Mouse (Mus musculus) cerebellum, postnatal 4 days (tissue): ENCODE data around the gene 1700015G11Rik.

Source experiments
- DNase-seq, 2 experiments: peaks; one replicate each; pipeline ENCODE4 v3.0.0; 2022; ENCODE audit warnings: low spot score in 2 of 2, mixed read lengths in 1 of 2

Gene 1700015G11Rik

DNA sequence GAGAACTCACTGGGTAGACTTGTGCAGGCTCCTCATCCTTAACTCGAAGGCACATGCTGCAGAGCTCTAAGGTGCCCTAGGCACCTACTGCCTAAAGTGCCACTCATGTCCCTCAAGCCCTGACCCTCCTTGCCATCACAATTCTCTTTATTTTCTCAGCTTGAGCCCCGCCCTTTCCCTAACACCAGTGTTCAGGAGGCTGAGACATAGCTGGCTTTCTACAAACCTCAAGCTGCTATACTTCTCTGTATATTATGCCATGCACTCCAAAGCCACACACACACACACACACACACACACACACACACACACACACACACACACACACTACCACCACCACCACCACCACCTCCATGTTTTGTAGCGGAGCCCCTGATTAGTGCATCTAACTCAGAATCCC, at the start of gene 1700015G11Rik:
TSS of gene 1700015G11Rik (minus strand) at position 101 of the 400 bp plus-strand sequence.
- DNase-seq = no peak

DNA sequence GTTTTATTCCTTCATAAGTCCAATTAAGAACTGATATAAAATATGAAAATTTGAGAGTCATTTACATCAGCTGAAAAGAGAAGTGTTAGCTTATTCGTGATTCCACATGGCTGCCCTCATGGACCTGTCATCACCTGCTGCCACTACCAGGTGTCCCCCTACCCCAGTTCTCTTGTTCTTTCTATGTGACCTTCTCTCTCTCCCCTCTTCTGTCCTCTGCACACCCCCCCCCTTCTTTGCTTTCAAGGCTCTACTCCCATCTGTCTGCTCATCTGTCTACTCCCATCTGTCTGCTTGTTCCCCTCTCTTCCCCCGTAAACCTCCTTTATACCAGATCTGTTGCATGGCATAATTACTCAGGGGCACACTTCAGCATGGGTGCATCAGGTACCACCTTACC, 41.4 kb upstream of the 1700015G11Rik start:
- DNase-seq = no peak

DNA sequence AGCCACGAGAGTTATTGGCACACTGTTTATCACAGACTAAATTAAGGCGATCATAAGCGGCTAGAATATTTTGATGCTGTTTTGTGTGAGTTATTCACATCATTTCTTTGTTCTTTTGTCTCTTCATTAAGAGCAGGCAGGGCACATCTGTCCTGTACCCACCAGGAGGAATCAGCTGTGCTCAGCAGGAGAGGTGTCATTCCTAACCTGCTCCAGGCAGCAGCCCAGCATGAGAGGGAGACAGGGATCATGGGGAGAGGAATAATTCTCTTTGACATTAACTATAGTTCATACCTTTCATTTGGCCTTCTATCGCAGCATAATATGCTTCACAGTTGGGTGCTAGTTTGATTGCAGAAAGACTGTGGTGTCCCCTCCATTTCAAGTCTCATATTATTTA, 40.7 kb upstream of the 1700015G11Rik start:
- no peak for DNase-seq

DNA sequence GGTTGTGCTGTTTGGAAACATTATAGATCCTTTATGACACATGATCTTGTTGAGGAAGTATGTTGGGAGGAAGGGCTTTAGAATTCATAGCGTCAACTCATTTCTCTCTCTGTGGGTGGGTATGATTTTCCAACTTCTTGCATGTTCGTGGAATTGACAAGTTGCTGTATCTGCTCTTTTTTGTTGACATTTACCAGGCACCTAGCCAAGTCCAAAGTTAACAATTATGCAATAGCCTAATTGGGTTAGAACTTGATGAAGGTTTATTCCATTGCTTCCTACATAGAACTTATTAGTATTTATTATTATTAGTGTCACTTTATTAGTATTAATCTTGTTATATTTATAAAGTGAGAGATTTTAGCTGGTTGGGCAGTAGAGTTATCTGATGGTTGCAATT, 40.3 kb upstream of the 1700015G11Rik start:
- no peak for DNase-seq

DNA sequence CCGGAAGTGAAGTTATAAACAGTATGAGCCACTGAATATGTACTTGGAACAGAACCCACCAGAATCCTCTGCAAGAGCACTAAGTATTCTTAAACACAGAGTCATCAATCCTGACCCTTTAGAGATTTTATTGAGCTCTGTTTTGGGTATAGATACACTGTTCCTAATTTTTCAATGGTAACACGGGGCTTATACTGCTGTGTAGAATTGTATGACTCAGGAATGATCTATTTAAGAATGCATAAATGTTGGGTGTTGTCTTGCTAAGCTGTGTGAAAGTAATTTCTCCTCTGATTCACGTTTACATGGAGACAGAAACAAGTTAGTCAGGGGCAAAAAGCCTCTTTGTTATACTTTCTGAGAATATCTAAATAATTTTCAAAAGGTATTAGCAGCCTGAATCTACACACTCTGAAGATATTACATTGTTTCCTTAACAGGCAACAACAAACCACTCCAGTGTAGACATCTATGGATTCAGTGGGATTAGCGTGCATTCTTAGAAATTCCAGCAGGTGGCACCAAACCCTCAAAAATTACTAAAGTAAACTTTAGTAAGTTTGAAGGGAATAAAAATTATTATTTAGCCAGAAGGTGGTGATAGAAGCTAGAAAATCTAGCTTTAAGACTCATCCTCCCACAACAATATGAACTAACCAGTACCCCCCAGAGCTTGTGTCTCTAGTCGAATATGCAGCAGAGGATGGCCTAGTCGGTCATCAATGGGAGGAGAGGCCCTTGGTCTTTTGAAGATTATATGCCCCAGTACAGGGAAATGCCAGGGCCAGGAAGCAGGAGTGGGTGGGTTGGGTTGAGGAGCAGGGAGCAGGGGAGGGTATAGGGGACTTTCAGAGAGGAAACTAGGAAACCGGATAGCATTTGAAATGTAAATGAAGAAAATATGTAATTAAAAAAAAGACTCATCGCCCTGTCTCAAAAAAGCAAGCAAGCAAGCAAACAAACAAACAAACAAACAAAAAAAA, 22.4 kb upstream of the 1700015G11Rik start:
- DNase-seq = peak; percentile 27 to 50

DNA sequence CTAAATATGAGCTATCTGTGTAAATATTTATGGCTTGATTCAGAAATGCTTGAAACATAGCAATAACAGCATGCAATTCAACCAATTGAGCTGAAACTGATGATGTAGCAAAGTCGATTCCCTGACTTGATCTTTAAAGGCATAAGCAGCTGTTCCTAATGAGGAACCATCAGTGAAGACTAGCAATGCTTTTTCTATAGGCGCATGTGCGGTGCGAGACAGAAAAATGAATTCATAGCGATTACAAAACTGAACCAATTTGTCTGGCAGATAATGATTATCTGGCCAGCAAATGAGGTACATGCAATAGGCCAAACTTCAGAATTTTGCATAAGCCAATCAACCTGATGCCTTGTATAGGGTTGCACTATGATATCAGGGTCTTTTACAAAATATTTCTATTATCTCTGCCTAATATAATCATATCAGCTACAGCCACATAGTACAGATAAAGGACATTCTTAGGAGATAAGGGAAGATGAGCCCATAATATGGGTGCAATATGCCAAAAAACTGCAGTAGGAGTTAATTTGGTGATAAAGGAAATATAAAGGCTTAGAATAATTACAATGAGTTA, 8.6 kb upstream of the 1700015G11Rik start:
- no peak for DNase-seq

DNA sequence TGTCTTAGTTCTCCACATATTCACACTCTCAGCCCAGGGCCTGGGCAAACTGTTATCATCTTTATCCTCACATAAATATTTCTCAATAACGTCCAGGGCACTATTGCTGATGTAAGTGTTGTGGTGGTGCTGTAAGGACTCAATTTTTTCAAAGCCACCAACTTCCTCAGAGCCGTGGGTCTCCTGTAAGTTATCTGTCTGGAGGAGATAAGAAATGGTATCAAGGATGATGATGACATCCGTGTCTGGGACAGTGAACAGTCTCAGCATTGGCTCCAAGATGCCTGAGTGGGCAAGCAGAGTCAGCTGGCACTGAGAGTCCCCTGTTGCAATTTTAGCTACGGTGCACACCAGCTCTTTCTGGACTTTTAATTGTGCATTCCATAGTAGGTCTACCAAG, 6.5 kb upstream of the 1700015G11Rik start:
- no peak for DNase-seq

DNA sequence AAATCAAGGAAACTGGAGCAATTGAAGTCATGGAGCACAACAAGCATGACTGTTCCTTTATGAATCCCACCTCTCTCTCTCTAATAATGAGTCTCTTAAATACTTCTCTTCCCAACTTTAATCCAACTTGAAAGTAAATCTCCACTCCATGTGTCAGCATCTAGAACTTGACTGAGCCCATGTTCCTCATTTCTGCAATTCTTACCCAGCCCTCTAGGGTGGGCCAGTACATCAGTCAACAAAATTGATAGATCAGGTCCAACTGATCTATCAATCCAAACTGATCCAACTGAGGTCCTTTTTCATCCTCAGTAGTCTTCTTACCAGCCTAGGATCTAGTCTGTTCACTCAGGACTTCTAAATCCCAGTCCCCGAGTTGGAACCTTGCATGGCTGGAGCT, 348 bp downstream of the 1700015G11Rik start:
- DNase-seq = no peak

DNA sequence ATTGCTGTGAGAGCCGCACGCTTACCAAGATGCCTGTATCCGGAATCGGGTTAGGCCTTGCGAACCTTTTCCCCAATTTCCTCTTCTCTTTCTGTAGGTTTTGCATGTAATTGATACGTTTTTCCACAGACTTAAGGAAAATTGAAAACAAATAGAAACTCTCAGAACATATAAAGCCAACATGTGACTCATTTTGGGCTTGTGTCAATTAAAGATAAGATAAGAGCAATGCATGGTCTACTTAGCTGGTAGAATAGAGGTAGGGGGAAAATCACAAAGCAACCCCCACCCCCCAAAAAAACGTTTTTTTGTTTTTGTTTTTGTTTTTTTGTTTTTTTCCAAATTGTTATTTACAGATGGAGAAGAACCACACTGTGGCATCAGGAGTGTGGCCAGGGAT, 2.1 kb downstream of the 1700015G11Rik start:
- DNase-seq = no peak

DNA sequence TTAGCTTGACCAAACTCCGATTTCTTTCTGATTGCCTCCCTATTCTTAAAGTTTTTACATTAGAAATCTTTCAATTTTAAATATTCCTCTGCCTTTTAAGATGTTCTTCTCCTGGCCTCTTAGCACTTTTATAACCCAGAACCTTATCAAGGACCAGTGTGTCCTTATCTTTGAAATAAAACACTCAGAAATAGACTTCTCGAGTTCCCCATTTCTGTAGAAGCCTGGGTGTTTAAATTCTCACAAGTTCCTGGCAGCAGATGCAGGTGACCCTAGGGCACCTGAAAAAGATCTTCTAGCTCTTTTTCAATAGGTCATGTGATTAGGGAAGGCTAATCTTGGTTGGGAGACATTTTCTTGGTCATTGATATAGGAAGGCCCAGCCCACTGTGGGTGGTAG, 8.4 kb downstream of the 1700015G11Rik start:
- DNase-seq = no peak

DNA sequence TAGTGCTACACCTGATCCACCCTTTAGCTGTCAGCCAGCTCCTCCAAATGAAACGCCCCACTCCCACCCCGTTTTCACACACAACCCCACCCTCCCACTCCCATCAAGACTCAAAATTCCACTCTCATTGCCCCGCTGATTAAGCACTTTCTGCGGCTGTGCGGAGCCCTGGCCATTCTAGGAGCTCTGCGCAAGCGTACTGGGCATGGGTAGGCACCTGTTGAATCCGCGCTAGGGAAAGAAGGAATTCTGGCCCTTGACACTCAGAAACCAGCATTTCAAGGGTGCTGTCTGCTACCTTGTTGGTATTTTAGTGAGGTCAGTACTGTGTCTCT, 9.3 kb downstream of the 1700015G11Rik start:
- no peak for DNase-seq

DNA sequence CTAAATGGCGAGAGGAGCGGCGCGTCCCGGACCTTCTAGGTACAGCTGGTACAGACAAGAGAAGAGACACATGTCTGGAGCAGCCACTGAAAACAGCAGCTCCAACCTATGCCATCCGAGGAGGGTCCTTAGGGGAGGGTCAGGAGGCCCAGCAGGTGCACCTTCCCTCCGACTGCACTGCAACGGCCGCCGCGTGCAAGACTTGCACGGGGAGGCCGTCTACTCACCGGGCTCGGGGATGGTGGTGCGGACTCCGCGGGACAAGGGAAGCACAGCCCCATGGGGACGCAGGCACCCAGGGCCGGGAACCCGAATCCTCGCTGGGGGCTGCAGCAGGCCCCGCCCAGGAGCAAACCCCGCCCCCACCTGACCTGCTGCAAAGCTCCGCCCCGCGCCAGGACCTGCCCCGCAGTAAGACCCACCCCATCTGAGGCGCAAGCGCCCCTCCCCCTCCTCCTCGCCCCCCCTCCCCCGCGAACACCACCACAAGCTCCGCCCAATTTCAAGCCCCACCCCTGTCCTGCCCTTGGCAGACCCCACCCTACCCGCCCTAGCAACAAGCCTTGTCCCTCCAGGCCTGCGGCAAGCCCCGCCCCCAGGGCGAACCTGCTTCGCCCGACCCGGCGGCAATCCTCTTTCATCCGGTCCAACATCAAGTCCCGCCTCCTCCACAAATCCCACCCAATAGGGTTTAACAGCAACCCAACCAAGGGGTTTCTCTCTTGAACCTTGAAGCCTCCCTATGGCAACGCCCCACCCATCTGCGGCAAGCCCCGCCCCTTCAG, 9.8 kb downstream of the 1700015G11Rik start, which contains the start of gene Svip:
TSS of gene Svip (minus strand) at position 508 of the 785 bp plus-strand sequence.
- DNase-seq = peak; percentile 64 to 89

DNA sequence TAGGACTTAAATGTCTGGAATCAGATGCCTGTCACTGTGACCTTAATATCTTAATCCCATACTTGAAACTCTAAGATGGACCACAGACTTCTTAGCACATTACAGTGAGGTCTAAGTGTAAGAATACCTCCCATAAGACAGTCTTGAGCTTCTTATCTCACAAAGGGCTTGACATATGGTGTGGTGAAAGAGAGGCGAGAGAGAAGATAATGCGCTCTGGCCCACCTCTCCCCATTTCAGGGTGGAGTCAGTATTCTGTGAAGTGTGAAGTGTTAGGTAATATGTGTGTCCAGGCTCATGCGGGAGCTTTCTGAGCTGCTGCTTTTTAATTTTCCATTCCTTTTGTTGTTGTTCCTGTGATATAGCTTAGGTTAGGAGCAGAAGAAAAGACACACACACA, 24.5 kb downstream of the 1700015G11Rik start:
- DNase-seq = no peak

DNA sequence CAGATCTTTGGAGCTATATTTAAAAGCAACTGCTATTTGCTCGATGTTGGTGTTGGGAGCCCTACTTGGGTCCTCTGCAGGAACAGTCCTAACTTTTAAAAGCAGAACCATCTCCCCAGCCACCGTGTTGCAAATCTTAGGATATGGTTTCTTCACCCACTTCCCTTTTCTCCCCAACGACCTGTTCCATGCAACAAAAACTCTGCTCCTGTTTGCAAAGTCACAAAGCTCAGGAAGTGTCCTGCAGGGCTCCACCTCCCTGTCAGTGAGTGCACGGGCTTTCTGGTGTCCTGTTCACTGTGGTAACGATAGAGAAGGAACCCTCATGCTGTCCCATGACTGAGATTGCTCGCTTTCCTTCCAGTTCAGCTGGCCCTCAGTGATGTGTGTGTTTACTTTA, 28.6 kb downstream of the 1700015G11Rik start:
- no peak for DNase-seq

DNA sequence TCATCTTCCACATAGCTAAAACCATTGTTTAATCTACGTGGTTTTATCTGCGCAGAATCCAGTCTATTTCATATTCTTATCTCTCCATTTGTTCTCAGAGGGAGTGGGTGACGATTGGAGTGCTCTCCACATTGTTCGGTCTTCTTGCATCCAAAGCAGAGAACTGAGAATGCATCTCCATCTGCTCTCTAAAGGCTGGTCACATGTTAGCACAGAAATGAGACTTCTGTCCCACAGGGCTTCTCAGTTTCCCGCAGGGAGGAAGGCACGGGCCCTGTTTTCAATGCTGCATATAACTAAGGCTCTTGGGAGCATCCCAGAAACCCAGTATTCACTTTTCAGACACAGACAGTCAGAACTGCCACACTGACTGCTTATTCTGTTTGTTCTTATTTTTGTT, 29.8 kb downstream of the 1700015G11Rik start:
- no peak for DNase-seq

DNA sequence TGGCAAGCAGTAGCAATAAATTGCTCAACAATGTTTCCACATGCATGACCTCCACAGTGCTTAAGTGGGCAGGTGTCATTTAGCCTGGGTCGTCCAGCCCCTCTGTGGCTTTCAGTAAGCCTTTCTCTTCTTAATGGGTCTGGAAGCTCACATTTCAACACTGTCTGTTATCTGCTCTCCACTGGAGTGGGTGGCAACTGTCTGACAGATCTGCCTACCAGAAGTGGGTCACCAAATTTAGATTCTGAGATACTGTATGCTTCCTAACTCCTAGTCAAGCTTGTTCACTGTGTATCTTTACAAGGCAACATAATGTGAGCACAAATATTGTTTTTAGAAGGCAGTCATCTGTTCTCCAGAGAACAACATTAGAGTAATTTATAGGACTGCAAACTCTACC, 33.2 kb downstream of the 1700015G11Rik start:
- DNase-seq = no peak

DNA sequence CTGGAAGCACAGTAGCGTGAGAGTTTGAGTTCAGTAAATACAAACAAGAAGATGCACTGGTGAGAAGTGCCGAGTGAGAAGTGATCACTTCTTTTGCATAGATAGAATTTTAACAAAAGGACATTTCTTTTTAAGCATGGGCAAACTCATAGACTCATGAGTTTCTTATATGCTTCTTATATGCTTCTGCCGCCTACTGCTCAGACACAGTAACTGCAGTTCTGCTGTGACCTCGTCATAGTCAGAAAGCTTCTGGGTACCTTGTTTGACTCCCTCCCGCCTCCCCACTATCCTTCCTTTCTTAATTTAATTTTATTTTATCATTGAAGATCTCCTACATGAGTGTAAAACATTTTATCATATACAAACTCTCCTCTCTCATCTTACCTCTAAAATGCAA, 36.3 kb downstream of the 1700015G11Rik start:
- no peak for DNase-seq

DNA sequence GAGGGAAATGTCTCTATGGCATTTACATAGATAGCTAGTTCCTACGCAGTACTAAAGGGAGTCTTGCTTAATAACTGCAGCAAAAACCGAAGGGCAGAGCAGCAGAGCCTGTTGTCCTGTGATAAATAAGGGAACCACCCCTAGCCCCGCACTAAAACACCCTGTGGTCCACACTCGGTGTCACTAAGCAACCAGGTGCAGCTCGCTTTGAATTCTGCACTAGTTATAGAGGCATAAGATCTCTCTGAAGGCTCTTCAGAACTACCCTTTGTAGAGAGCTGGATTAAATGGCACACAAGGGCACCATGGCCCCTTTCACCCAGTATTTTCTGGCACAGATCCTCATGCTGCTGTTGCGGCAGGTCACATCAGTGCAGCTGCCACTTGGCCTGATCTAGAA, 40.3 kb downstream of the 1700015G11Rik start:
- DNase-seq = no peak

DNA sequence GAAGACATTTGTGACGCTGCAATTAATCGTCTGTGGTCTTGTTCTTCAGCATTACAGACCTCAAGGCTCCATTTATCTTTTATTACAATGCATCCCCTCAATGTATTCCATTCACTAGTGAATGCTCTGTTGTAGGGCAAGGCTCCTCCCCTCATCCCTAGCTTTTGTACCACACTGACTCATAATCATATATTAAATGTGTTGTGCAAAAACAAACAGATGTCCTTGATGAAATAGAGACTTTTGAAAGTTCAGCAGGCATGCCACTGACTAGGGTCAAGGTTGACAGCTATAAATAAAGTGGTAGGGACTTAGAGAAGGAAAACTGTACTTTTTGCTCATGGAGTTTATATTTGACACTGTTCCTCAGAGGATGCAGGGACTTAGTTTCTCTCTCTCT, 42.0 kb downstream of the 1700015G11Rik start:
- no peak for DNase-seq

DNA sequence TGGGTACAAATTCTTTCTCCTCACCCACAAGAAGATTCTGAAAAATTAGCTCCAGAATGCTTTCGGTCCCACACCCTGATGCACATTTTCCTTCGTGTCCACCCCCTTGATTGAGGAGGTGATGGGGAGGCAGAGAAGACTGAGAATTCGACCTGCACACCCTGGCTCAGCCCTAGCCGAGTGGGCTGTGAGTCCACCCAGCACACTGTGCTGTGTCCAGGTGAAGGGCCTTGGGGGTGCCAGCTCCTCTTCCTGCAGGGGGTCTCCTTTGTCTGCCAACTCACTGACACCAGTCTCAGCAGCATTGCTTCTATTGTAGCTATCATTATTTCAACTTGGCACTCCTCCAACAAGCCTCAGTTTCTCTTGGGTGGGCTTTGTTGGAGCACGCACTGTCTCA, 42.4 kb downstream of the 1700015G11Rik start:
- no peak for DNase-seq

DNA sequence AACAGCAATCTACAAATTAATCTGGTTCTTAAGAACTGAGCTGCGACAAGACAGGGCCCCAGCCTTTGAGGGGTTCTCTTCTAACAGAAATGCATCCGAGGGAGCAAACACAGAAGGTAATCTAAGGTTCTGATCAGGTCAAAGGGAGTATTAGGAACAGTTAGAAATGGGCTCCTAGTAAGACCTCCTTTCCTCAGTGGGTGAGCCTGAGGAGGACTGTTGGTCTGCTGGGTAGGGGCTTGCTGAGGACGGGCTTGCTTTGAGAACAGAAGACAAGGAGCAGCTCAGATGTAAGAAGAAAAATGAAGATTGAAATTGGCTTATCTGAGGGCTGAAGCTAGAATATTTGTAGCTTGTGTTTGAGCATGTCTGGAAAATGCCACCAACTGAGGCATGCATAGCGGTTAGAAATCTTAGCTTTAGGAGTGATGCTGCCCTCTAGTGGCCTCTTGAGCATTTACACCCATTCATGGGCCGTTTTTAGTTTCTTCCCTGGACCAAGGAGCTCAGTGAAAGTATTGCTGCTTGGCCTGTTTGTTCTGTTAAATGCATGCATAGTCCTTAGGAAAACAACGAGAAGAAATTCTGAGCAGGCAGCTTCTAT, 43.2 kb downstream of the 1700015G11Rik start:
- peak in 1 of 2 experiments; percentile 49 for DNase-seq

DNA sequence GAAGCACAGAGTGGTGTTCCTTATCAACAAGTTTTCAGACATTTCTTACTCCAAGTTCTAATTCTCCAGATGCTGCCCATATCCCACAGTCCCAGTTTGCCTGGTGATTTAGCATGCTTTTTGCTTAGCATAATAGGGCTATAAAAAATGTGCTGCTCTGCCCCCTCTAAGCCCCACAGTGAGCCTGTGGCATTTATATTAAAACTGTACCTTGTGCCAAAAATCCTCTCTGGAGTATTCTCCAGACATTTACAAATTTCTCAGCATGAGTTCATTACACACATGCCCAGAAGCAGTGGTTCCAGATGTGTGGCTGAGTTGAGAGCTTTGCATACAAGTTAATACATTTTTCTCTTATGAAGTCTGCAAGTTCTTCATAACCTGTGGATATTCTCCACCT, 46.1 kb downstream of the 1700015G11Rik start:
- DNase-seq = no peak
